Mouse (Mus musculus): ENCODE measurements at regions not wholly inside any gene's neighbourhood (a gene's known extent, or its start where the extent isn't known, plus 50 kb on each side); places are given as distances from the start of the nearest gene placed in this dataset.

GRCm38 (mm10) chr10:37279316-37279715 lies 140.6 kb upstream of the Marcks start:
- 14% methylated on average over 1 of the region's 1 CpGs for WGBS
- no peaks in the 10 kb centered on the region for H3K4me1 ChIP-seq (ENCODE audit: control insufficient read depth, insufficient read depth, low read length)
- no peaks in the 10 kb centered on the region for H3K36me3 ChIP-seq (ENCODE audit: control insufficient read depth, insufficient read depth, low read length)
- no peaks in the 10 kb centered on the region for H3K27me3 ChIP-seq (replicated peaks; ENCODE audit: control insufficient read depth, insufficient read depth, low read length)
- H3K9me3 ChIP-seq (ENCODE audit: control insufficient read depth, low read length): no peaks in the 10 kb centered on the region
- no peak overlapping the region for H3K4me3 ChIP-seq (ENCODE audit: low read length)
- ATAC-seq: no peak
- H3K4me2 ChIP-seq (ENCODE audit: low read depth, low read length): no peak overlapping the region
- no peak overlapping the region for H3K9ac ChIP-seq (ENCODE audit: low read depth, low read length)
- no peak overlapping the region for H3K27ac ChIP-seq (ENCODE audit: low read length)

- 81% methylated on average over 1 of the region's 1 CpGs for WGBS
- Histone ChIP-seq H3K4me1 (ENCODE audit: control insufficient read depth, insufficient read depth, low read length) (no peaks in the 10 kb centered on the region), H3K27me3 (replicated peaks; ENCODE audit: control insufficient read depth, insufficient read depth, low read length) (no peaks in the 10 kb centered on the region), H3K36me3 (ENCODE audit: control insufficient read depth, insufficient read depth, low read length) (no peaks in the 10 kb centered on the region), H3K9ac (ENCODE audit: low read depth, low read length) (no peak overlapping the region), H3K9me3 (ENCODE audit: control insufficient read depth, low read length) (no peaks in the 10 kb centered on the region), H3K4me2 (ENCODE audit: low read depth, low read length) (no peak overlapping the region), H3K27ac (ENCODE audit: low read length) (no peak overlapping the region), H3K4me3 (ENCODE audit: low read length) (no peak overlapping the region)
- ATAC-seq: no peak
These were observed 137.1 kb upstream of the Marcks start for GRCm38 (mm10) chr10:37275857-37276256.

GRCm38 (mm10) chr10:37275271-37275670 lies 136.6 kb upstream of the Marcks start:
- H3K4me1 ChIP-seq (ENCODE audit: control insufficient read depth, insufficient read depth, low read length): no peaks in the 10 kb centered on the region

GRCm38 (mm10) chr10:37271967-37272366 lies 133.2 kb upstream of the Marcks start:
- no peaks in the 10 kb centered on the region for H3K9me3 ChIP-seq (ENCODE audit: control insufficient read depth, low read length)
- no peak for ATAC-seq
- no peak overlapping the region for H3K4me3 ChIP-seq (ENCODE audit: low read length)
- H3K27ac ChIP-seq (ENCODE audit: low read length): no peak overlapping the region
- 88% methylated on average over 1 of the region's 1 CpGs for WGBS
- H3K4me1 ChIP-seq (ENCODE audit: control insufficient read depth, insufficient read depth, low read length): no peaks in the 10 kb centered on the region
- no peak overlapping the region for H3K9ac ChIP-seq (ENCODE audit: low read depth, low read length)
- H3K36me3 ChIP-seq (ENCODE audit: control insufficient read depth, insufficient read depth, low read length): no peaks in the 10 kb centered on the region
- H3K27me3 ChIP-seq (replicated peaks; ENCODE audit: control insufficient read depth, insufficient read depth, low read length): no peaks in the 10 kb centered on the region
- no peak overlapping the region for H3K4me2 ChIP-seq (ENCODE audit: low read depth, low read length)

More at GRCm38 (mm10) chr10:37275271-37275670, 136.6 kb upstream of the Marcks start:
- 74% methylated on average over 7 of the region's 7 CpGs for WGBS
- H3K27me3 ChIP-seq (replicated peaks; ENCODE audit: control insufficient read depth, insufficient read depth, low read length): no peaks in the 10 kb centered on the region
- H3K4me3 ChIP-seq (ENCODE audit: low read length): no peak overlapping the region
- no peaks in the 10 kb centered on the region for H3K36me3 ChIP-seq (ENCODE audit: control insufficient read depth, insufficient read depth, low read length)
- no peak for ATAC-seq
- H3K27ac ChIP-seq (ENCODE audit: low read length): no peak overlapping the region
- H3K9ac ChIP-seq (ENCODE audit: low read depth, low read length): no peak overlapping the region
- no peak overlapping the region for H3K4me2 ChIP-seq (ENCODE audit: low read depth, low read length)
- H3K9me3 ChIP-seq (ENCODE audit: control insufficient read depth, low read length): no peaks in the 10 kb centered on the region

GRCm38 (mm10) chr10:37270236-37271000 lies 131.7 kb upstream of the Marcks start:
- Histone ChIP-seq H3K36me3 (ENCODE audit: control insufficient read depth, insufficient read depth, low read length) (no peaks in the 10 kb centered on the region), H3K4me2 (ENCODE audit: low read depth, low read length) (no peak overlapping the region), H3K4me1 (ENCODE audit: control insufficient read depth, insufficient read depth, low read length) (no peaks in the 10 kb centered on the region), H3K27me3 (replicated peaks; ENCODE audit: control insufficient read depth, insufficient read depth, low read length) (no peaks in the 10 kb centered on the region), H3K9ac (ENCODE audit: low read depth, low read length) (no peak overlapping the region), H3K4me3 (ENCODE audit: low read length) (no peak overlapping the region), H3K9me3 (ENCODE audit: control insufficient read depth, low read length) (no peaks in the 10 kb centered on the region), H3K27ac (ENCODE audit: low read length) (no peak overlapping the region)
- 68% methylated on average over 10 of the region's 10 CpGs for WGBS
- ATAC-seq: no peak

GRCm38 (mm10) chr10:37266909-37267308 lies 128.2 kb upstream of the Marcks start:
- H3K4me2 ChIP-seq (ENCODE audit: low read depth, low read length): no peak overlapping the region
- no peaks in the 10 kb centered on the region for H3K9me3 ChIP-seq (ENCODE audit: control insufficient read depth, low read length)
- H3K36me3 ChIP-seq (ENCODE audit: control insufficient read depth, insufficient read depth, low read length): no peaks in the 10 kb centered on the region
- H3K27me3 ChIP-seq (replicated peaks; ENCODE audit: control insufficient read depth, insufficient read depth, low read length): no peaks in the 10 kb centered on the region
- H3K4me3 ChIP-seq (ENCODE audit: low read length): no peak overlapping the region
- no peak overlapping the region for H3K9ac ChIP-seq (ENCODE audit: low read depth, low read length)
- no peaks in the 10 kb centered on the region for H3K4me1 ChIP-seq (ENCODE audit: control insufficient read depth, insufficient read depth, low read length)
- peak; percentile 48; the same call in 1 of the 2 replicates for ATAC-seq
- WGBS: 51% methylated on average over 1 of the region's 1 CpGs
- no peak overlapping the region for H3K27ac ChIP-seq (ENCODE audit: low read length)

- H3K9me3 ChIP-seq (ENCODE audit: control insufficient read depth, low read length): no peaks in the 10 kb centered on the region
- H3K4me2 ChIP-seq (ENCODE audit: low read depth, low read length): no peak overlapping the region
- peak; percentile 83 for ATAC-seq
- H3K4me1 ChIP-seq (ENCODE audit: control insufficient read depth, insufficient read depth, low read length): no peaks in the 10 kb centered on the region
- no peaks in the 10 kb centered on the region for H3K27me3 ChIP-seq (replicated peaks; ENCODE audit: control insufficient read depth, insufficient read depth, low read length)
- H3K27ac ChIP-seq (ENCODE audit: low read length): no peak overlapping the region
- H3K4me3 ChIP-seq (ENCODE audit: low read length): no peak overlapping the region
- H3K9ac ChIP-seq (ENCODE audit: low read depth, low read length): no peak overlapping the region
- WGBS: 46% methylated on average over 8 of the region's 8 CpGs
- H3K36me3 ChIP-seq (ENCODE audit: control insufficient read depth, insufficient read depth, low read length): no peaks in the 10 kb centered on the region
These were observed 122.2 kb upstream of the Marcks start for GRCm38 (mm10) chr10:37260791-37261488.

GRCm38 (mm10) chr10:37259186-37259585 lies 120.5 kb upstream of the Marcks start:
- H3K27ac ChIP-seq (ENCODE audit: low read length): no peak overlapping the region
- WGBS: 89% methylated on average over 3 of the region's 3 CpGs
- H3K36me3 ChIP-seq (ENCODE audit: control insufficient read depth, insufficient read depth, low read length): no peaks in the 10 kb centered on the region
- ATAC-seq: no peak
- H3K4me3 ChIP-seq (ENCODE audit: low read length): no peak overlapping the region
- H3K27me3 ChIP-seq (replicated peaks; ENCODE audit: control insufficient read depth, insufficient read depth, low read length): no peaks in the 10 kb centered on the region
- no peak overlapping the region for H3K9ac ChIP-seq (ENCODE audit: low read depth, low read length)
- no peak overlapping the region for H3K4me2 ChIP-seq (ENCODE audit: low read depth, low read length)
- no peaks in the 10 kb centered on the region for H3K4me1 ChIP-seq (ENCODE audit: control insufficient read depth, insufficient read depth, low read length)
- H3K9me3 ChIP-seq (ENCODE audit: control insufficient read depth, low read length): no peaks in the 10 kb centered on the region

- WGBS: 67% methylated on average over 6 of the region's 6 CpGs
- Histone ChIP-seq H3K4me3 (ENCODE audit: low read length) (no peak overlapping the region), H3K4me2 (ENCODE audit: low read depth, low read length) (no peak overlapping the region), H3K36me3 (ENCODE audit: control insufficient read depth, insufficient read depth, low read length) (no peaks in the 10 kb centered on the region), H3K27me3 (replicated peaks; ENCODE audit: control insufficient read depth, insufficient read depth, low read length) (no peaks in the 10 kb centered on the region), H3K9ac (ENCODE audit: low read depth, low read length) (no peak overlapping the region), H3K4me1 (ENCODE audit: control insufficient read depth, insufficient read depth, low read length) (no peaks in the 10 kb centered on the region), H3K9me3 (ENCODE audit: control insufficient read depth, low read length) (no peaks in the 10 kb centered on the region), H3K27ac (ENCODE audit: low read length) (no peak overlapping the region)
- no peak for ATAC-seq
These were observed 118.8 kb upstream of the Marcks start for GRCm38 (mm10) chr10:37257544-37257943.

Measured in intestine, embryonic 16.5 days (tissue).